Mouse (Mus musculus): Measurements from ENCODE around the gene 9630041A04Rik. TPM values are rescaled to one million over a fixed set of nuclear protein-coding genes. Genes with fewer than 3 reads are reported as not detected.

9630041A04Rik gene
- polyA plus RNA-seq, 1 experiment from 2014 or later = not detected

DNA sequence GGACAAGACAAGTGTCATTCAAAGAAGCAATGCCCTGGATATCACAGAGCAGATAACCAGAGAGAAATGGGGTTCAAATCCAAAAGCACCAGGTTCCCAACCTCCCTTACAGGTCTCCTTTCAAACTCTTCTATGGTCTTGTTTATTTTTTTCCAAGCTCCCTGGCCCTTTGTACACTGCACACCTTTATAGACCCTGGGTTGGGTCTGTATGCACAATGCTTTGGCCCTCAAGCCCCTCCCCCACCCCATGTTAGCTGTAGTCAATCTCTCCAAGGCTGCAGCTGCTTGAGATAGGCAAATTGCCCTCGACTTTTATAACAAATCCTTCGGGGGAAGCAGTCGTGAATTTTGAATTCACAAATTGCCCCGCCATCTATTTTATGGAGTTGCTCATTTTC lies 63.2 kb downstream of the 9630041A04Rik start:
- H3K36me3 ChIP-seq (ENCODE audit: control insufficient read depth, insufficient read depth, low read length) = no peaks in the 10 kb centered on the region
- TF ChIP-seq EP300 (optimal IDR thresholded peaks at IDR 0.05) (no peak), CTCF (IDR thresholded peaks at IDR 0.05; ENCODE audit: low read depth) (no peak)
- DNase-seq (ENCODE audit: low spot score) (no peak), ATAC-seq (ENCODE audit: low FRiP score, low TSS enrichment) (no peak)
- H3K4me3 ChIP-seq (ENCODE audit: low read depth, low read length) = no peak overlapping the region
- H3K4me2 ChIP-seq (replicated peaks; ENCODE audit: low read depth) = no peak overlapping the region
- 49% methylated on average over 4 of the region's 4 CpGs for WGBS
- no peaks in the 10 kb centered on the region for H3K27me3 ChIP-seq (ENCODE audit: control insufficient read depth, insufficient read depth, low read length)
- no peak overlapping the region for H3K27ac ChIP-seq (replicated peaks)
- H3K9ac ChIP-seq (ENCODE audit: low read length) = no peak overlapping the region
- no peaks in the 10 kb centered on the region for H3K4me1 ChIP-seq (replicated peaks; ENCODE audit: control insufficient read depth, insufficient read depth)
- H3K9me3 ChIP-seq (ENCODE audit: control insufficient read depth, low read length) = no peaks in the 10 kb centered on the region

DNA sequence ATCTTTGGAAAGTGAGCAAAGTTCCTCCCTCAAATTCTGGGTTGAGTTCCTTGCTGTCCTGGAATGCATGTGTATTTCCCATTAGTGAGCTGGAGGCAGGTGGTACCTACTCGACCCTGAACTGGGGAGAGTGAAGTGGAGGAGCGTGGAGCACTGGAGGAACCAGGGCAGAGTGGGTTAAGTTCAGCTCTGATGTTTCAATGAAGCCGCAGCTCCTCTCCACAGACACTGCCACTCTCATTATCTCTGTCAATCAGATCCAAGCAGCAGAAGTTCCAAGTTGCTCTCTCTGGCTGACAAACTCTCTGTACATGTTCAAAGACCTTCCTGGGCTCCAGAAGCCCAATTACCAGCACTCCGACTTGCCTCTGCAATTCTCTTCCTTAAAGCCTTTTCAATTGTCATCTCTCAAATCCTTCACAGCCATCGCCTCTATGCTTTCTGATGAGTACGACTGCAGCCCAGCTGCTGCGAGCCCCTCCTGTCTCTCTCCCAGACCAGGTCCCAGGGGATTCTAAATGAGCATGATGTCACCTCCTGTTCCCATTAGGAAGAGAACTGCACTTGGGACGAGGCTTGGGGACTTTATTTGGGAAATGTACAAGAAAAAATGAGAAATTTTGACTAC lies 72.4 kb downstream of the 9630041A04Rik start:
- Histone ChIP-seq H3K9me3 (ENCODE audit: control insufficient read depth, low read length) (no peaks in the 10 kb centered on the region), H3K27me3 (ENCODE audit: control insufficient read depth, insufficient read depth, low read length) (no peaks in the 10 kb centered on the region), H3K36me3 (ENCODE audit: control insufficient read depth, insufficient read depth, low read length) (no peaks in the 10 kb centered on the region), H3K4me3 (ENCODE audit: low read depth, low read length) (no peak overlapping the region), H3K27ac (replicated peaks) (no peak overlapping the region), H3K4me1 (replicated peaks; ENCODE audit: control insufficient read depth, insufficient read depth) (no peaks in the 10 kb centered on the region), H3K4me2 (replicated peaks; ENCODE audit: low read depth) (no peak overlapping the region), H3K9ac (ENCODE audit: low read length) (no peak overlapping the region)
- 64% methylated on average over 8 of the region's 8 CpGs for WGBS
- DNase-seq (ENCODE audit: low spot score) = no peak
- TF ChIP-seq CTCF (IDR thresholded peaks at IDR 0.05; ENCODE audit: low read depth) = no peak
- no peak for ATAC-seq (ENCODE audit: low FRiP score, low TSS enrichment)

DNA sequence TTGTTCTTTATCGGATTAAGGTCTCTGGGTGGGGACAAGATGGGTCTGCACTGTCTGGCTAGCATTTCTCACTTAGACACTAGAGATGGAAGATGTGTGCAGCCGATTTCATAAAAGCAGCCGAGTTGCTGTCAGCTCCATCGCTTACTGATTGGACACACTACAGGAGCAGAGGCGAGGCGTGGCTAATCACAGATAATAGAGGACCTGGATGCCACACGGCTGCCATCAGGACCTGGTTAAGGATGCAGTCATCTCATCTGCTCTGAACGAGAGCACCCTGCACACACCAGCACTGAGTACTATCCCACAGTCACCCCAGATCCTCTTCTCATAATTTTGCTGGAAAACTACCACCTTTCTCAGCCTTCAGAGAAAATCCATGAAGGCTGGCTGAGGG lies 73.2 kb downstream of the 9630041A04Rik start:
- Histone ChIP-seq H3K9me3 (ENCODE audit: control insufficient read depth, low read length) (no peaks in the 10 kb centered on the region), H3K4me2 (replicated peaks; ENCODE audit: low read depth) (no peak overlapping the region), H3K27ac (replicated peaks) (no peak overlapping the region), H3K4me1 (replicated peaks; ENCODE audit: control insufficient read depth, insufficient read depth) (no peaks in the 10 kb centered on the region), H3K27me3 (ENCODE audit: control insufficient read depth, insufficient read depth, low read length) (no peaks in the 10 kb centered on the region), H3K4me3 (ENCODE audit: low read depth, low read length) (no peak overlapping the region), H3K36me3 (ENCODE audit: control insufficient read depth, insufficient read depth, low read length) (no peaks in the 10 kb centered on the region), H3K9ac (ENCODE audit: low read length) (no peak overlapping the region)
- DNase-seq (ENCODE audit: low spot score) = no peak
- TF ChIP-seq EP300 (optimal IDR thresholded peaks at IDR 0.05) = no peak
- no peak for TF ChIP-seq CTCF (IDR thresholded peaks at IDR 0.05; ENCODE audit: low read depth)
- ATAC-seq (ENCODE audit: low FRiP score, low TSS enrichment) = no peak
- WGBS = 77% methylated on average over 8 of the region's 8 CpGs

DNA sequence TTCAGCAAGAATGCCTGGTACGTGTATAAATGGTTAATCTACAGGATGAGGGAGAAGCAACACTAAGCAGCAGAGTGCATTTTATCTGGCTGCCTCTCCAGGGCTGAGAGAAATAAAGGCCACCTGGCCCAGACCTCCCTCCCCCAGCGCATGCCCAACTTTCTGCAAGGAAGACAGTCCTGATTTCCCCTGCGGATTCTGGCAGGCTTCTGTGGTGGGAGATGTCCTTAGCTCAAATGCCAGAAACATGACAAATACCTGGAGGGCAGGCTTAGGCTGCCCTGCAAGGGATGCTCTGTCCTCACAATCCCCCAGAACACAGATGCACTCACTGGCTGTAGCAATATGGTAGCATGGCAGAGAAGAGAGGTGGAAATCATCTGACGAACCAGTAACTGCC lies 76.4 kb downstream of the 9630041A04Rik start:
- no peak for TF ChIP-seq EP300 (optimal IDR thresholded peaks at IDR 0.05)
- TF ChIP-seq CTCF (IDR thresholded peaks at IDR 0.05; ENCODE audit: low read depth) = no peak
- H3K27ac ChIP-seq (replicated peaks) = no peak overlapping the region

DNA sequence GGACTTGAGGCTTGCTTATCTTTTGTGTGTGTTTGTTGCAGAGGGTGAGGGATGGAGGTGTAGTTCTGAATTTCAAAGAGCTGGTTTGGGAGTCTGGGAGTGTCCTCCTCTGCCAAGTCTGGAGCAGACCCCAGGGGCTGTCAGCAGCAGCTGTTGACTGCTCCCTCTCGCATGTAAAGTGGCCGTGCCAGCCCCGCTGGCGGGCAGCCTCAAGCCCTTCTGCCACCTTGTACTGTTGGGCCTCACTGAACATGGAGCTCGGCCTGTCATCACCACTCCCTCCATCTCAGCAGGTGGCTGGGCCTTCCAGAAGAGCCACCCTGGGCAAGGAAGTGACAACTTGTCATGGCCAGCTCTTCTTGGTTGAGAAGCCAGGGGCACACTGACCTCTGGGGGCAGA lies 77.4 kb downstream of the 9630041A04Rik start:
- whole genome bisulfite sequencing = 74% methylated on average over 5 of the region's 5 CpGs
- ATAC-seq (ENCODE audit: low FRiP score, low TSS enrichment) (no peak), DNase-seq (ENCODE audit: low spot score) (no peak)
- no peak overlapping the region for H3K9ac ChIP-seq (ENCODE audit: low read length)
- no peak overlapping the region for H3K27ac ChIP-seq (replicated peaks)
- no peak overlapping the region for H3K4me2 ChIP-seq (replicated peaks; ENCODE audit: low read depth)
- H3K36me3 ChIP-seq (ENCODE audit: control insufficient read depth, insufficient read depth, low read length) = no peaks in the 10 kb centered on the region
- H3K9me3 ChIP-seq (ENCODE audit: control insufficient read depth, low read length) = no peaks in the 10 kb centered on the region
- H3K4me3 ChIP-seq (ENCODE audit: low read depth, low read length) = no peak overlapping the region
- TF ChIP-seq EP300 (optimal IDR thresholded peaks at IDR 0.05) (no peak), CTCF (IDR thresholded peaks at IDR 0.05; ENCODE audit: low read depth) (no peak)
- H3K27me3 ChIP-seq (ENCODE audit: control insufficient read depth, insufficient read depth, low read length) = no peaks in the 10 kb centered on the region
- no peaks in the 10 kb centered on the region for H3K4me1 ChIP-seq (replicated peaks; ENCODE audit: control insufficient read depth, insufficient read depth)

More for the DNA sequence above, 76.4 kb downstream of the 9630041A04Rik start:
- no peak overlapping the region for H3K4me2 ChIP-seq (replicated peaks; ENCODE audit: low read depth)
- H3K9me3 ChIP-seq (ENCODE audit: control insufficient read depth, low read length) = no peaks in the 10 kb centered on the region
- 86% methylated on average over 4 of the region's 4 CpGs for WGBS
- no peak overlapping the region for H3K4me3 ChIP-seq (ENCODE audit: low read depth, low read length)
- H3K36me3 ChIP-seq (ENCODE audit: control insufficient read depth, insufficient read depth, low read length) = no peaks in the 10 kb centered on the region
- no peaks in the 10 kb centered on the region for H3K4me1 ChIP-seq (replicated peaks; ENCODE audit: control insufficient read depth, insufficient read depth)
- no peak overlapping the region for H3K9ac ChIP-seq (ENCODE audit: low read length)
- no peak for ATAC-seq (ENCODE audit: low FRiP score, low TSS enrichment)
- DNase-seq (ENCODE audit: low spot score) = no peak
- no peaks in the 10 kb centered on the region for H3K27me3 ChIP-seq (ENCODE audit: control insufficient read depth, insufficient read depth, low read length)

DNA sequence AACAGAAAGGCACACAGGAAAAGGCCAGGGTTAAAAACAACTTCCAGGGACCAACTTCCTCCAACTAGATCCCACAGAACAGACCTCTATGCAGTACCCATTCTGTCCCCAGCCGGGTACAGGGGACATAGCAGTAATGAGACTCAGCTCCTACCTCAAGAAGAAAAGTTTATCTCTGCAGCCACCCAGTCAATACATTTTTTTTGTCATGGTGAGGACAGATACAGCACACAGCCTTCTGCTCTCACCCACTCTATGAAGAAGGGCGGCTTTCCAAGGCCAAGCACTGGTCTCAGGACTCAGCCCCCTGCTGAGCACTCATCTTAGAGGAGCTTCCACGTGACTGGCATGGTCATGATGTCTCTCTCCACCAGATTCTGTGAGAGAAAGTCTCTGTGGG lies 78.5 kb downstream of the 9630041A04Rik start:
- 67% methylated on average over 3 of the region's 3 CpGs for WGBS

More for the DNA sequence above, 78.5 kb downstream of the 9630041A04Rik start:
- Histone ChIP-seq H3K36me3 (ENCODE audit: control insufficient read depth, insufficient read depth, low read length) (no peaks in the 10 kb centered on the region), H3K4me2 (replicated peaks; ENCODE audit: low read depth) (no peak overlapping the region), H3K4me1 (replicated peaks; ENCODE audit: control insufficient read depth, insufficient read depth) (no peaks in the 10 kb centered on the region), H3K9ac (ENCODE audit: low read length) (no peak overlapping the region), H3K4me3 (ENCODE audit: low read depth, low read length) (no peak overlapping the region), H3K9me3 (ENCODE audit: control insufficient read depth, low read length) (no peaks in the 10 kb centered on the region), H3K27ac (replicated peaks) (no peak overlapping the region), H3K27me3 (ENCODE audit: control insufficient read depth, insufficient read depth, low read length) (no peaks in the 10 kb centered on the region)
- ATAC-seq (ENCODE audit: low FRiP score, low TSS enrichment) (no peak), DNase-seq (ENCODE audit: low spot score) (no peak)
- no peak for TF ChIP-seq EP300 (optimal IDR thresholded peaks at IDR 0.05)
- TF ChIP-seq CTCF (IDR thresholded peaks at IDR 0.05; ENCODE audit: low read depth) = no peak
